Mouse (Mus musculus) limb, embryonic 14.5 days (tissue): ENCODE data around the gene Mfsd4b1. TPM values are rescaled to one million over a fixed set of nuclear protein-coding genes. Genes with fewer than 3 reads are reported as not detected.

ENCODE experiments used
- ATAC-seq: fragments of 200-750 bp; cut with Nextera tagmentation; 2 replicates; pipeline ENCODE4 v1.8.0; 2017; ENCODE audit warnings: low read depth, moderate number of reproducible peaks, moderate TSS enrichment; ENCODE audit not compliant: low FRiP score
- DNase-seq: peaks from one replicate; pipeline ENCODE4 v3.0.0-alpha.2; 2015; ENCODE audit warnings: low spot score
- H3K27ac ChIP-seq: fragments of 300-500 bp; sonication (generic); replicated peaks from 2 replicates; pipeline ENCODE4 v1.5.1; 2014; ENCODE audit warnings: low read depth, mild to moderate bottlenecking, low read length, moderate library complexity, mixed read lengths
- H3K27me3 ChIP-seq: fragments of 300-500 bp; sonication (generic); 2 replicates; pipeline ENCODE4 v1.6.1; 2014; ENCODE audit warnings: low read length, mixed read lengths; ENCODE audit not compliant: control insufficient read depth, insufficient read depth
- H3K36me3 ChIP-seq: fragments of 300-500 bp; sonication (generic); 2 replicates; pipeline ENCODE4 v1.6.1; 2014; ENCODE audit warnings: mild to moderate bottlenecking, low read length, moderate library complexity, mixed read lengths; ENCODE audit not compliant: control insufficient read depth, insufficient read depth
- H3K4me1 ChIP-seq: fragments of 300-500 bp; sonication (generic); 2 replicates; pipeline ENCODE4 v1.6.1; 2014; ENCODE audit warnings: antibody characterized with exemption, low read length, mixed read lengths; ENCODE audit not compliant: control insufficient read depth, insufficient read depth
- H3K4me2 ChIP-seq: fragments of 300-500 bp; sonication (generic); replicated peaks from 2 replicates; pipeline ENCODE4 v1.6.1; 2014; ENCODE audit warnings: low read depth, mild to moderate bottlenecking, low read length, moderate library complexity; ENCODE audit not compliant: severe bottlenecking
- H3K4me3 ChIP-seq: fragments of 300-500 bp; sonication (generic); replicated peaks from 2 replicates; pipeline ENCODE4 v1.5.1; 2014; ENCODE audit warnings: low read length
- H3K9ac ChIP-seq: fragments of 300-500 bp; sonication (generic); 2 replicates; pipeline ENCODE4 v1.6.1; 2014; ENCODE audit warnings: mild to moderate bottlenecking, low read depth, low read length, moderate library complexity; ENCODE audit not compliant: severe bottlenecking
- H3K9me3 ChIP-seq: fragments of 300-500 bp; sonication (generic); 2 replicates; pipeline ENCODE4 v1.6.1; 2016; ENCODE audit warnings: low read length; ENCODE audit not compliant: control insufficient read depth
- POLR2A ChIP-seq: fragments of 200-500 bp; IDR thresholded peaks from 2 replicates; pipeline ENCODE4 v1.8.0; 2012; ENCODE audit warnings: inconsistent platforms, mild to moderate bottlenecking, moderate library complexity, borderline replicate concordance; ENCODE audit not compliant: insufficient read depth, insufficient read length; ENCODE audit errors: extremely low read depth
- WGBS: fragments of 180-500 bp; shearing (Covaris S2); extraction: QIAGEN DNeasy Blood & Tissue Kit; methylation state at CpG from one replicate; pipeline ENCODE4 v1.1.7; 2014; 5-methylcytosine and 5-hydroxymethylcytosine counted together
- polyA plus RNA-seq, 2 experiments: library from polyadenylated mRNA; depleted of rRNA in 1 of 2; stranded (reverse) in 1 of 2; unstranded in 1 of 2; fragments of >200 nt; fragmentation: Nextera tagmentation in 1 of 2; extraction: Ambion mirVana in 1 of 2; gene quantifications; 2 replicates each; pipeline versions ENCODE4 v1.2.1 to v1.2.3; 2012 to 2014

The Mfsd4b1 gene
- polyA plus RNA-seq, 2 experiments, result 0.16 to 0.17 TPM

DNA sequence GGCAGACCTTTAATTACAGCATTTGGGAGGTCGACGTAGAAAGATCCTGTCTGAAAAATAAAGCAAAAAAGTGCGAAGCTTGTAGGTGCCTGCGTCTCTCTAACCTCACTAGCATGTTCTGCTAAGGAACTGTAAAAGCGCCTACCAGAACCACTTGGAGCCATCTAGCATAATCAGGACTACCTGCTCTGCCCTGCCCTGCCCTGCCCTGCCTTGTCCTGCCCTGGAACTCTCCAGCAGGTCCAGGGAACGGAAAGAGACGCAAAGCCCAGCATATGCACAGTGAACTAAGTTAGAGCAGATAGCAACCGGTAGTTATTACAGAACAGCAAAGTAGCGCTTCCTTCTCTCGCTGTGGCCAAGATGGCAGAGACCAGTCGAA, 64.6 kb downstream of the Mfsd4b1 start:
- WGBS, result 39% methylated on average over 11 of the region's 11 CpGs
- no peak for DNase-seq
- Histone ChIP-seq H3K27ac (no peak overlapping the region), H3K4me2 (peak overlapping the region; percentile 85; the same call in 1 of the 2 replicates), H3K27me3 (no peaks in the 10 kb centered on the region), H3K9me3 (no peaks in the 10 kb centered on the region), H3K36me3 (no peaks in the 10 kb centered on the region), H3K4me3 (no peak overlapping the region), H3K4me1 (peaks cover 7% of the 10 kb centered on the region; the same call in 1 of the 2 replicates), H3K9ac (no peak overlapping the region)
- TF ChIP-seq POLR2A, result no peak
- ATAC-seq, result 0 out of 2 replicates have a peak, but pooled peaks have one; percentile 1

DNA sequence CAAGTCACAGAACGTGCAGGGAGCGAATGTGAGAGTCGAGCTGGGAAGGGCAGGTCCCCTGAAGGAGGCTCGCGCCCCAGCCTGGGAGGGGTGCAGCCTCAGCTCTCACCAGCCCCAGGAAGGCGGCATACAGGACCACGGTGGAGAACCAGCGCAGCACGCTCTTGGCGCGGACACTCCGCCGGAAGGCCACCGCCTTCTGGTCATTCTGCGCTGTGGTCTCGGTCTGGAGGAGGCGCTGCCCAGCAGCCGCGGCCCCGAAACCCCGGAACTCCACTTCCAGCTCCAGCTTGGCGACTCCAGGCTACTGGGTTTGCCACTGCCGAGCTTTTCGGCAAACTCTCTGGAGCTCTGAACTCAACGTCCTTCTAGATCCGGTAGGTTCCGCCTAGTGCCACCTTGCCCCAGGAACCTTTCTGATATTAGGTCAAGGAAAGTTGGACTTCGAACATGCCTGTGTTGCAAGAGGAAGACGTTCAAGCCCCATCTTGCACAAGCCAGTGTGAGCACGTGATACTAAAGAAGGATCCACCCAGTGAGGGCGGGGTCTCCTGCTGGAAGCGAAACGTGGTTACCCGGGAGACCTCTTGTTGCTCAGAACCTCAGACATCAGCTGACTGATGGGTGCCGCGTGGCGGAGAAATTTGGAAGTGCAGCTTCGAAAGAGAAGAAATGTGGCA, 65.2 kb downstream of the Mfsd4b1 start, which contains the start of gene Mfsd4b3:
Gene Mfsd4b3 (minus strand): TSS at position 393 of the 680 bp plus-strand sequence.
- DNase-seq, result peak; percentile 97
- H3K27ac ChIP-seq, result no peak within 1 kb of the TSS

DNA sequence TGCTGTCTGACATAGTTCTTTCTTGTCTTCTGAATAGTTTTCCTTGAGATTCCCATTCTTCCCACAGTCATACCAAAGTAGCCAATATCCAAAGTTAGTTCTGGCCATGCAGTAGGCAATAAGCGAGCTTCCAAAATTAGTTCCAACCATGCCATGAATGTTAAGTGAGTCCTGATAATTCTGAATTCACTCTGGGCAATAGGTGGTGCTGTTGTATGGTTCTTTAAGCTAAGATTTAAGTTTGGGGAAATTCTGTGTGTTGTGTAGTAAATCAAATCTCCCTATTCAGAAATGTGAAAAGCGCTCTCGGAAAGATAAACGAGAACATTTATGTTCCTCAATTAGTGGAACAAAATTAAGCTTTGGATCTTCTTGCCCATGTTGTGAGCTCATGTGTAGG, 66.8 kb downstream of the Mfsd4b1 start:
- Histone ChIP-seq H3K27me3 (no peaks in the 10 kb centered on the region), H3K27ac (no peak overlapping the region), H3K9me3 (no peaks in the 10 kb centered on the region), H3K36me3 (no peaks in the 10 kb centered on the region), H3K4me2 (no peak overlapping the region), H3K4me3 (no peak overlapping the region), H3K9ac (no peak overlapping the region), H3K4me1 (peaks cover 7% of the 10 kb centered on the region; the same call in 1 of the 2 replicates)
- ATAC-seq (no peak), DNase-seq (peak; percentile 16)
- WGBS, result 55% methylated on average over 4 of the region's 4 CpGs
- TF ChIP-seq POLR2A, result no peak

More for the DNA sequence above, 65.2 kb downstream of the Mfsd4b1 start, which contains the start of gene Mfsd4b3:
- WGBS, result under 1% methylated on average over 38 of the region's 38 CpGs
- no peak for TF ChIP-seq POLR2A
- H3K4me2 ChIP-seq, result peak within 1 kb of the TSS; percentile 85
- no peaks in the 10 kb centered on the region for H3K36me3 ChIP-seq
- H3K27me3 ChIP-seq, result no peaks in the 10 kb centered on the region
- peak; percentile 98 for ATAC-seq
- peaks cover 7% of the 10 kb centered on the region; the same call in 1 of the 2 replicates for H3K4me1 ChIP-seq
- H3K9ac ChIP-seq, result peak within 1 kb of the TSS; percentile 51
- H3K9me3 ChIP-seq, result no peaks in the 10 kb centered on the region
- H3K4me3 ChIP-seq, result peak within 1 kb of the TSS; percentile 46

DNA sequence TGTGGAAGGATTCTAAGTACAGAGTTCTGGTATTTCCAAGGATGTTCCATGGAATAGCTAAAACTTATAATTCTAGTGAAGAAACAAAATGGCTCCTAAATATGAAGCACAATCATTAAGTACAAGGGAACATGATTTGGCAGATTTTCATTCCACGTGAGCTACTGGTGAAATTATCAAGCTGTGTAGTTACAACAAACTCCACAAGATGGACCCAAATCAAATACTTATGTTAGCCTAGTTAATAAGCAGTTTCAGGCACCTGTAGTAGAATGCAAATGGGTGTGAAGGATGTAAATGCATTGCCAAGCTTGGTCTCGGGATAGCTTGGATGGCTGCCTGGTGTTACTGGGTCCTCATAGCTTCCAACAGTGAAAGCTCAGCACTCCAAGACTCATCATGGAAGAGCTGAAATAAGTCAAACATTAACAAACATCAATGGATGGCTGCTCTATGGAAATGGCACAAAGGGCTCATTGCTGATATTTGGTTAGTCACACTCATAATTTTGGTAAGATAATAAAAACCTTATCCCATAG, 68.7 kb downstream of the Mfsd4b1 start:
- H3K9ac ChIP-seq, result no peak overlapping the region
- H3K4me3 ChIP-seq, result no peak overlapping the region
- DNase-seq (no peak), ATAC-seq (no peak)
- no peak for TF ChIP-seq POLR2A
- H3K27ac ChIP-seq, result no peak overlapping the region
- peaks cover 7% of the 10 kb centered on the region; the same call in 1 of the 2 replicates for H3K4me1 ChIP-seq
- no peak overlapping the region for H3K4me2 ChIP-seq
- no peaks in the 10 kb centered on the region for H3K36me3 ChIP-seq
- WGBS, result 59% methylated on average over 2 of the region's 2 CpGs
- H3K27me3 ChIP-seq, result no peaks in the 10 kb centered on the region
- no peaks in the 10 kb centered on the region for H3K9me3 ChIP-seq

DNA sequence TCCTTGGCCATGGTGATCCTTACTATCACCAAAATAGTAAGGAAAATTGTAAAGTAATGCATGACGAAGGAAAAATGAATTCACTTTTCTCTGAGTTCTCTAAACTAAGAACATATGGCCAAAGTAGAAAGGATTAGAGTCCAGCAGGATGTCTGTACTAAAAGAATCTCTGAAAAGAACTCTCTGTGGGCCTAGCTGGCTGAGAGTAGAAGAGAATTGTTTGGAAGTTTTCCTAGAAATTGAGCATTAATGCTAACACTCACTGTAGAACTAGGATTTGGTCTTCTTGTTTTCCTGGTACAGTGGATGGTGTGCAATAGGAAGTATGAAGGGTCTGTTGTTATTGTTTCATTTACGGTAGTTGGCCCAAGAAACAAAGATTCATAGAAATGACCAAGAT, 69.9 kb downstream of the Mfsd4b1 start:
- Histone ChIP-seq H3K9ac (no peak overlapping the region), H3K27ac (no peak overlapping the region), H3K36me3 (no peaks in the 10 kb centered on the region), H3K4me2 (no peak overlapping the region), H3K4me3 (no peak overlapping the region), H3K4me1 (peaks cover 7% of the 10 kb centered on the region; the same call in 1 of the 2 replicates), H3K27me3 (no peaks in the 10 kb centered on the region), H3K9me3 (no peaks in the 10 kb centered on the region)
- WGBS, result 73% methylated on average over 2 of the region's 2 CpGs
- ATAC-seq (no peak), DNase-seq (peak; percentile 65)
- no peak for TF ChIP-seq POLR2A

Other genes with a start within 250 kb of the Mfsd4b1 start
- gene Mfsd4b4, start 126.0 kb downstream of the Mfsd4b1 start, polyA plus RNA-seq (2012; rRNA removed), result 14.7 and 16.6 TPM in 2 replicates
- gene Mfsd4b4, start 126.0 kb downstream of the Mfsd4b1 start, polyA plus RNA-seq (2014; fragmentation: Nextera tagmentation; extraction: Ambion mirVana), result 5.7 and 6.0 TPM in 2 replicates
- gene Mfsd4b2, start 98.3 kb downstream of the Mfsd4b1 start, polyA plus RNA-seq (2012; rRNA removed), result 0.03 and 0.08 TPM in 2 replicates
- gene Mfsd4b2, start 98.3 kb downstream of the Mfsd4b1 start, polyA plus RNA-seq (2014; fragmentation: Nextera tagmentation; extraction: Ambion mirVana), result not detected in 2 replicates
- gene Mfsd4b3, start 65.1 kb downstream of the Mfsd4b1 start, polyA plus RNA-seq (2012; rRNA removed), result 0.44 and 0.56 TPM in 2 replicates
- gene Mfsd4b3, start 65.1 kb downstream of the Mfsd4b1 start, polyA plus RNA-seq (2014; fragmentation: Nextera tagmentation; extraction: Ambion mirVana), result 0.26 and 0.48 TPM in 2 replicates
- 0.09 and 0.15 TPM in 2 replicates for gene Mfsd4b5, start 38.6 kb downstream of the Mfsd4b1 start, polyA plus RNA-seq (2012; rRNA removed)
- 0.11 TPM in 1 of 2 replicates, not detected in the other for gene Mfsd4b5, start 38.6 kb downstream of the Mfsd4b1 start, polyA plus RNA-seq (2014; fragmentation: Nextera tagmentation; extraction: Ambion mirVana)
- 5.6 and 7.8 TPM in 2 replicates for gene Slc16a10, start 117.0 kb upstream of the Mfsd4b1 start, polyA plus RNA-seq (2012; rRNA removed)
- gene Slc16a10, start 117.0 kb upstream of the Mfsd4b1 start, polyA plus RNA-seq (2014; fragmentation: Nextera tagmentation; extraction: Ambion mirVana), result 8.7 and 9.6 TPM in 2 replicates
- gene Rpf2, start 221.8 kb upstream of the Mfsd4b1 start, polyA plus RNA-seq (2012; rRNA removed), result 16.8 and 25.0 TPM in 2 replicates
- 54.5 TPM in 2 replicates for gene Rpf2, start 221.8 kb upstream of the Mfsd4b1 start, polyA plus RNA-seq (2014; fragmentation: Nextera tagmentation; extraction: Ambion mirVana)
- gene Gtf3c6, start 232.8 kb upstream of the Mfsd4b1 start, polyA plus RNA-seq (2012; rRNA removed), result 25.2 and 47.9 TPM in 2 replicates
- 88.6 and 91.4 TPM in 2 replicates for gene Gtf3c6, start 232.8 kb upstream of the Mfsd4b1 start, polyA plus RNA-seq (2014; fragmentation: Nextera tagmentation; extraction: Ambion mirVana)